Mouse (Mus musculus) liver, embryonic 14.5 days (tissue): ENCODE data around the gene Nkd1.

Experiments
- CTCF ChIP-seq: IDR thresholded peaks from 2 replicates; pipeline ENCODE4 v1.5.1; 2016; ENCODE audit warnings: antibody characterized with exemption, low read depth, control low read depth
- EP300 ChIP-seq: IDR thresholded peaks from 2 replicates; pipeline ENCODE4 v1.6.1; 2016; ENCODE audit warnings: antibody characterized with exemption, low read depth

GRCm38 (mm10) chr8:88583863-88584262 is 62.7 kb downstream of the Nkd1 start:
- TF ChIP-seq CTCF (no peak), EP300 (no peak)
